Mouse (Mus musculus) spleen, postnatal 10 days (tissue): Measurements from ENCODE around the gene Psmc1.

Source experiments
- DNase-seq, 2 experiments: peaks; one replicate each; pipeline ENCODE4 v3.0.0; 2021 to 2022; ENCODE audit warnings: low spot score in 2 of 2

The Psmc1 gene

DNA sequence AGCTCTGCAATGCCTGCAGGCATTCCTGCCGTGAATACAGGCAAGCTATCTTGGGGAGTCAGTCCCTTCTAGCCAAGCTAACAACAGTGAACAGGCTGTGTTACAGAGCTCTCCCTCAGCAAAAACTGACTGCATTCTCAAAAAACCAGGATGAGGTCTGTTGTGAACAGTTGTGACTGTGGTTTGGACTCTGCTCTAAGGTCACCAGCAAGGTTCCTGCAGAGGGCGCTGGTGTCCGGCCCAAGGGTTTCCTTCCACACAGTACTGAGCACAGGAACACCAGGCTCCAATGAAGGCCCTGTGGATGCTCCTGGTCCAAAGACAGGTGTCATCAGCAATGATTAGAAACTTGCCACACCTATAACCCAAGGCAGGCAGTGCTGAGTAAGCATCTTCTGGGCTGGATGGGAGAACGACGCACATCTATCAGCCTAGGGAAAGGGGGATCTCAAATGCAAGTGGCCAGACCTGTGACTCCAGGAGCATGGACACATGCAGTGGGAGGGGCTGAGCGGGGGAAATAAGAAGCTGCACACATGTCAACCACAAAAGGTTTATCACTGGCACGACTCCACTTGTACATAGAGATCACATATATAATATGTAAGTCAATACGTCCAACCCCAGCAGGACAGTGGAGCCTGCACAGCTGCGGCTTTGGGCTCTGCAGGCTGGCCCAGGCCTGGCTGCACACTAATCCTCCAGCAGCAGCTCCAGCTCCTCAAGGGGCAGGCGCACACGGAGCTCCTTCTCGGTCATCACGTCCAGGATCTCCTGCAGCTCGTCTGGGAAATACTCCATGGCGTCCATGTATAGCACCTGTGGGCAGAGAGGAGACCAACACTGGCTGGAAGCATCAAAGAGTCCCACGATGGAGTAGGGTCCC lies 15.2 kb downstream of the Psmc1 start:
- peak in 1 of 2 experiments; percentile 34 for DNase-seq

GRCm38 (mm10) chr12:100126968-100127865 lies 17.3 kb downstream of the Psmc1 start:
- DNase-seq: no peak

DNA sequence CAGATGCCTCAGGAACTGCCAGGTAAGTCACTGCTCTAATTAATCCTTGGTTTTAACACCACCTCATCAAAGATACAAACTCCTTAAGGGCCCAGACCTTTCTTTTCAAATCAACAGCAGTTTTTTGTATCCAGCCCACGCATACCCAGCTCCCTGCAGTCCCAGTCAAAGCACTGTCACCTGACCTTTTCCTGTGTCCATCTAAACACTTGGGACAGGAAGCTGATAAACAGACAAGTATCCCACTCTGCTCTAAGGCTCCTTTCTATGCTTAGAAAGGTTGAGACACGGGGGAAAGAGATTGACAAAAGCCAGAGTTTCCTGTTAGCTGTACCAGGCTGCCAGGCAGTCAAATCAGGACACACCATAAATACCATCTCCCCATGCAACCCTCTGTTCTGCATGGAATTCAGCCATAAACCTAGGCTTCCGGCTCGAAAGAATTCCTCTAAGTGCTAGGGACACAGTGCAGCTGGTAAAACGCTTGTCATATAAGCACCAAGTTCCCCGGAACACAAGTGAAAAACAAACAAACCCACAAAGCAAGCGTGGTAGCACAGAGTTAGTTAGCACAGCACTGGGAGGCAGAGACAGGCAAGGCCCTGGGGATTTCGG lies 18.0 kb downstream of the Psmc1 start:
- DNase-seq: no peak

GRCm38 (mm10) chr12:100128522-100128921 lies 18.6 kb downstream of the Psmc1 start:
- DNase-seq: no peak

- DNase-seq: no peak
Measured at GRCm38 (mm10) chr12:100128961-100129360, 19.0 kb downstream of the Psmc1 start.

GRCm38 (mm10) chr12:100131167-100131566 lies 21.2 kb downstream of the Psmc1 start:
- no peak for DNase-seq

DNA sequence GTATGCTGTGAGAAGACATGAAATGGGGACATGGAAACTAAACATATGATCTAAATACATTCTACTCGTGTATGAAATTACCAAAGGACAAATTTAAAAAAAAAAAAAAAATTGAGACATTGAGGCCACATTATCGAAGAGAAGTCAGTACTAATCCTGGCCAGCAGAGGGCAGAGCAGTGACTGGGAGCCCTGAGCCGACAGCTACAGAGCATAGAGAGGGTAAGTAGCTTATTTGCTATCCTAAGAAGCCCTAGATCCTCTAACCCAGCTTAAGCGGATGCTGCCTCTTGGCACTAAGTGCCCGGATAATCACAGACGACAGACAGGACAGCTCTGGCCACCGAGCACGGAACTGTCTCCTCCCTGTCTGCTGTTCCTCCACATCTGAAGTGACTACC lies 21.7 kb downstream of the Psmc1 start:
- peak; percentile 46 to 83 for DNase-seq

GRCm38 (mm10) chr12:100134395-100134936 lies 24.5 kb downstream of the Psmc1 start:
- DNase-seq: no peak

- DNase-seq: no peak
Measured at GRCm38 (mm10) chr12:100135117-100135516, 25.2 kb downstream of the Psmc1 start.

DNA sequence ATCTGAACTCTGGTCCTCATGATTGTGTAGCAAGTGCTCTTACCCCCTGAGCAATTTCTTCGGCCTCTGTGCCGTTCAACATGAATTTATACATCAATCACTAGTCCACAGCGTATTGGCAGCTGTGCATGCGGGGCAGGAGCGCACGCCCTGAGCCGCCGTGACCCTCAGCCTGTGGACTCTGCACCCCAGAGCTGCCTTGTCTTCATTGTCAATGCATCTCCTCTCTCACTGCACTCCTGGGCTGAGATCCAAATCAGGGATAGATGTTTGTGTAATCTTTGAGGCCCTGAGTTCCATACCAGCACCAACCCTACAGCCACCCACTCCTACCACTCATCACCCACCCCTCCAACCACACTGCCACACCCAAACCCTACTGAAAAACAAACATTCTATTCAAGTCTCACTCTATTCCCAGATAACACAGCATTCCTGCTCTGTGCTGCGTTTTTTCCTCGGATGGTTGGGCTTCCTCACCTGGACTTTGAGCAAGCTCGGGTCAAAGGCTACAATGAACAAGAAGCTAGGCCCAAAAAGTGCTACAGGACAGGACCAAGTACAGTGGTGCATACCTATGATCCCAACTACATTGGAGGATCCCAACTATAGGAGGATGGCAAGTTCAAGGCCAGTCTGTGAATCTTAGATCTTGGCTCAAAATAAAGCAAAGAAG lies 33.0 kb downstream of the Psmc1 start:
- no peak for DNase-seq

GRCm38 (mm10) chr12:100143737-100144136 lies 33.8 kb downstream of the Psmc1 start:
- no peak for DNase-seq

- no peak for DNase-seq
Measured at GRCm38 (mm10) chr12:100144269-100144668, 34.3 kb downstream of the Psmc1 start.

- no peak for DNase-seq
Measured at GRCm38 (mm10) chr12:100152466-100152865, 42.5 kb downstream of the Psmc1 start.

- peak; percentile 85 to 94 for DNase-seq
Measured at GRCm38 (mm10) chr12:100159261-100159975, 49.5 kb downstream of the Psmc1 start, which contains the start of gene Nrde2. Gene Nrde2, minus strand, starts transcription at chr12:100159653.

- DNase-seq: no peak
Measured at GRCm38 (mm10) chr12:100164991-100165500, 55.1 kb downstream of the Psmc1 start.

- peak in 1 of 2 experiments; percentile 39 for DNase-seq
Measured at GRCm38 (mm10) chr12:100166177-100166576, 56.2 kb downstream of the Psmc1 start.

DNA sequence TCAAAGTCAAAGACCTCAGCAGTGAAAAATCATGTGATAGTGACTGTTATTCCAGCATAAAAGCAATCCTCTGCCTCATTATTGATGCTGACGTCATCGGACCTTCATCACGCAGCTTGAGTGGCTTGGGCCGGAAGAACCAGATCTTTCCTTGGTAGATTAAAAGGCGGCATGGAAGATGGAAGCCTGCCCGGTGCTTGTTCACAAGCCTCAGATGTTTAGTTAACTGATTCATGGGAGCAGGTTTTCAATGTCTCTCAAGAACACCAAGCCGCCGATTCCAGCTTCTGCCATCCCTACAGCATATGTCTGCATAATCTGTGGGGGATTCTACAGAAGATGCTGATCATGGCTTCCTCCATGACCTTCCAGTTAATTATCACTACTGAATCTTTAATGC lies 57.0 kb downstream of the Psmc1 start:
- no peak for DNase-seq

DNA sequence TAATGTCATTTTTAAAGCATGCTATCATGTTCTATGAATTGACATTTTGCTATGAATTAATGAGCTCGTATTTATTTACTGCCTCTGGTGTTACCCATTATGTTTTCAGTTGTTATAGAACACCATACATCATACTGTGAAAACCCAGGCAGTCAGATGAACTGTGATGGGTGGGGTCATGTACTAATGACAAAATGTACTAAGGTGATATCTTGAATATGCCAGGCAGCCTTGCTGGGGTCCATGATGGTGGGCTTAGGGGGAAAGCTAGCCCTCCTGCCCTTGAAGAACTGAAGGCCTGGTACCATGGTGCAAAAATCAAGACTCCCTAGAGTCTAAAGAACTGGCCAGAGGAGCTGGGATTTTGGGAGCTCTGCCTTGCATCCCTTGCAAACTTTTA lies 57.5 kb downstream of the Psmc1 start:
- no peak for DNase-seq

DNA sequence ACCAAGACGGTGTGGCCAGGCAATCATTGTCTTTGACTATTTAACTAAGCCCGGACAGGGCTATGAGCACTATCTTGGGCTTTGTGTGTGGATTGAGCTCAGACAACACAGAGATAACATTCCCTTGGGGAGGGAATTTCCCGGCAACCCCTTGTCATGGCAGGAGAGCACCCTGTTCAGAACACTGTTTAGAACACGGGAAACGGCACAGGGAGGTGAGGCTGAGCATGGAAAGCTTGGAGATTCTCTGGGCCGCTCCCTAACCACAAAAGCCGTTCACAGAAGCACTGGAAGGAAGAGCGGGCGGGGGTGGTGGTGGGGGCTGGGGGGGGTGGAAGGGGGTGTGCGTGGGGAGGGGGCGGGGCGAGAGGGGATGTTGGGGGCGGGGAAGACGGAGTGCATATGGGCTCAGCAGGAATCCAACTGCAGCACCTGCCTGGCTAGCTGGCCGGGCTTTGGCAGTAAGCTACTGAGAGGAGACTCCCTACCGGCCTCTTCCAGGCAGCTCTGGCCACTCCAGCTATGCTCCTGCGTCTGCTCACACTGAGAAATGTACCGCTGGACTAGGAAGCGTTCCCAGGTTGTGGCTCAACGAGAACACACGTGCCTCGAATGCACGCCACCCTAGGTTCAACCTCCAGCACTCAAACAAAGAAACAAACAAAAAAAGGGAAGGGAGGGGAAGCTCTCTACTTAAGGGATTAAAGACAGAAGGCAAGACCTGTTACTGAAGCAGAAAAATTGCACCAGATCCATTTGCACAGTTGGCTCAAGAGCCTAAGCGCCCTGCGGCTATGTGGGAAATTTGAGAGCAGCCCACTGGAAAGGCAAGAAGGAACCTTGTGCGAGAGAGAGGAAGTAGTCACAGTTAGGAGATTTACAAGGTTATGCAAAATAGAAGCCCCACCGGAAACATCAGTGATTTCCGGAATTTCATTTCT lies 58.2 kb downstream of the Psmc1 start:
- DNase-seq: peak in 1 of 2 experiments; percentile 22
